Mouse (Mus musculus) heart, postnatal 0 days (tissue): ENCODE data around the gene Gse1.

Experiments used
- CTCF ChIP-seq: IDR thresholded peaks from 2 replicates; pipeline ENCODE4 v1.5.1; 2016; ENCODE audit warnings: antibody characterized with exemption, control low read depth, low read depth
- EP300 ChIP-seq: IDR thresholded peaks from 2 replicates; pipeline ENCODE4 v1.6.1; 2016; ENCODE audit warnings: antibody characterized with exemption, low read depth

DNA sequence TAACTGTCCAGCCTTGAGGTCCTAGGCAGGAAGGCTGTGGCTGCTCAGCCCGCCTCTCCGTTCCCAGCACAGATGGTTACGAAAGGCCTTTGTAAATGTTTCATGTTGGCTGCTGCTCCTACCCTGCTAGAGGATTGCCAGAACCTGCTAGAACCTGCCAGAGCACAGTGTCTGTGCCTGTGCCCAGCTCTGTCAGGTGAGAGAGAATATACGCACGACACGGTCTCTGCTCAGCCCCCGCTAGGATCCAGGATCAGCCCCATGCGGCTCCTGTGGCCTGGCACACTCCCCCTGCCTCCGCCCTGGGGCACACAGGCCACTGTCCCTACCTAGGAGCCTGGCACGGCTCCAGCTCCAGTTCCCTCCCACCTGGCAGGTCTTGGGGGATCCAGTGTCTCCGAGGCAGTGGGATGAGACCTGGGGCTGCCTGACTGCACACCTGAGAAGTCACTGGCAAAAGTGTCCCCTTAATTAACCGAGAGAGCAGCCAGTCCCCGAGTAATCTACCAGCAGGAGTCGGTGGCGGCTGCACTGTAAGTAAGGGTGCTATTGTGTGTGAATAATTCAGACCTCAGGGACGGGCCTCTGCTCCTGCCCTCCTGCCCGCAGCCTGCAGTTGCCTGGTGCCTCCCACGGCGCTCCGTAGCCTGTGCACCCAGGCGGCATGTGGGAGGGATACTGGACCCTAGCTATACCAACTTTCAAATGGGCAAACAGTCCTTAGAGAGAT, 209.6 kb downstream of the Gse1 start:
- TF ChIP-seq CTCF (no peak), EP300 (no peak)
